Mouse (Mus musculus): ENCODE measurements around the gene Gfi1b. TPM values are rescaled to one million over a fixed set of nuclear protein-coding genes. Genes with fewer than 3 reads are reported as not detected.

Gene Gfi1b
- polyA plus RNA-seq, 2 experiments, result 72.5 to 89.2 TPM

DNA sequence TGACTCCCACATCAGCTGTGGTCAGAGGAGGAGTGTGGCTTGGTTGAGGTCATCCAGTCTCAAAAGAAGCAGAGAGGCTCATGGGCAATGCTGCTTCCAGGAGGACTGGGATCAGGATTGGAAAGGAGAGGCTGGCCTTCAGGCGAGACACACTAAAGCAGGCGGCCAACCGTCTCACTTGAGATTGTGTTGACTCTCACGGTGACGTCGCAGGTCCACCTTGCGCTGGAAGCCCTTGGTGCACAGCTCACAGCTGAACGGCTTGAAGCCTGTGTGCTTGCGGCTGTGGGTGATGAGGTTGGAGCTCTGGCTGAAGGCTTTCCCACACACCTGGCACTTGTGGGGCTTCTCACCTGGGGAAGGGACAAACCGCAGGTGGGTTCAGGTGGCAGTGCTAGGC lies 11.9 kb downstream of the Gfi1b start:
- ATAC-seq (ENCODE audit: insufficient read depth) (no peak), DNase-seq (ENCODE audit: low read depth in 3 of 3, low spot score in 3 of 3) (no peak)
- 85% methylated on average over 10 of the region's 10 CpGs for WGBS (ENCODE audit: insufficient replicate concordance)
- no peak overlapping the region for H3K4me3 ChIP-seq (ENCODE audit: insufficient read depth in 1 of 2, low read depth in 2 of 2, low read length in 2 of 2)
- TF ChIP-seq CTCF (IDR thresholded peaks at IDR 0.05; ENCODE audit: low read depth) (no peak), EP300 (IDR thresholded peaks at IDR 0.05; ENCODE audit: low read depth) (no peak)
- peaks cover 35 to 50% of the 10 kb centered on the region in 2 experiments for H3K4me1 ChIP-seq (replicated peaks; ENCODE audit: control insufficient read depth in 2 of 2, insufficient read depth in 2 of 2, low read length in 1 of 2)
- peak overlapping the region; percentile 52 for H3K27ac ChIP-seq
- H3K27me3 ChIP-seq (ENCODE audit: control insufficient read depth, insufficient read depth, low read length), result no peaks in the 10 kb centered on the region
- no peak overlapping the region for H3K9ac ChIP-seq (replicated peaks)
- H3K9me3 ChIP-seq (ENCODE audit: control insufficient read depth, low read length), result no peaks in the 10 kb centered on the region
- H3K36me3 ChIP-seq (replicated peaks; ENCODE audit: control insufficient read depth, insufficient read depth, low read depth), result peaks cover 68% of the 10 kb centered on the region
- no peak overlapping the region for H3K4me2 ChIP-seq (ENCODE audit: low read depth)

DNA sequence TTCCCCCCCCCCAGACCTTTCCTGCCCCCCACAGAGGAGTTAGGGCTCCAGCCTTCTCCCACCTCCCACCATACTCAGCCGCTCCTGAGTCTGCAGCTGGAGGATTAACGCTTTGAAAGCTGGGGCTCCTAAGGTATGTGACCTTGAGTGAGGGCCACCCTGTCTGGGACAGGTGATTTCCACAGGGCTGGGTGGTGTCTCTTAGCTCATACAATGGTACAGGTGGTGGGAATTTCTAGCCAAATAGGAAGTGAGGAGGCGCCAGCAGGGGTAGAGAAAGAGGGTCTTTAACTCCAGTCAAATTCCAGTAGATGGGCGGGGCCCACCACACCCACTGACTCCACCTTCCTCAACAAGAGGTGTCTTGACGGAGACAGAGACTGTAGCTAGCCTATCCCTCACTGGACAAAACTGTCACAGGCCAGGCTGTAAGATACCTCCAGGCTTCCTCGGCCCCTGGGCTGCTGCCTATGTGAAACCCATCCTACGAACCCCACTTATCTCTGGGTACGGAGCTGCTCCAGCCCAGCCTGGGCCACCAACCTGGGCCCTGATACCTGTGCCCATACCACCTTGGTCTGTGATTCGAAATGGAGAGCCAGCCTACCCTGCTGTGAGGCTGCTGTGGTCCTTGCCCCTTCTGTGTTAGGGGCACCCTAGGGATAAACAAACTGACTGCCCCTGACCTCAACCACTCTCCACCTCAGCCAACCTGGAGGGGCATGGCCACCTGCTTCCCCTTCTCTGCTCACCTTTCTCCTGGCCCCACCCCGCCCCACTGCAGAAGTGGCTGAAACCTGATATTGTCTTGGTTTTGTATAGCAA lies 14.2 kb downstream of the Gfi1b start:
- Histone ChIP-seq H3K4me1 (replicated peaks; ENCODE audit: control insufficient read depth in 2 of 2, insufficient read depth in 2 of 2, low read length in 1 of 2) (peaks cover 45 to 59% of the 10 kb centered on the region in 2 experiments), H3K27me3 (ENCODE audit: control insufficient read depth, insufficient read depth, low read length) (no peaks in the 10 kb centered on the region), H3K36me3 (replicated peaks; ENCODE audit: control insufficient read depth, insufficient read depth, low read depth) (peaks cover 45% of the 10 kb centered on the region), H3K4me3 (ENCODE audit: insufficient read depth in 1 of 2, low read depth in 2 of 2, low read length in 2 of 2) (no peak overlapping the region), H3K4me2 (ENCODE audit: low read depth) (no peak overlapping the region), H3K9ac (replicated peaks) (peak overlapping the region; percentile 34; the same call in 1 of the 2 replicates), H3K9me3 (ENCODE audit: control insufficient read depth, low read length) (no peaks in the 10 kb centered on the region), H3K27ac (peak overlapping the region; percentile 20)
- WGBS (ENCODE audit: insufficient replicate concordance), result 30% methylated on average over 10 of the region's 10 CpGs
- DNase-seq (ENCODE audit: low read depth in 3 of 3, low spot score in 3 of 3) (no peak), ATAC-seq (ENCODE audit: insufficient read depth) (peak; percentile 59)
- TF ChIP-seq CTCF (IDR thresholded peaks at IDR 0.05; ENCODE audit: low read depth), result no peak
- no peak for TF ChIP-seq EP300 (IDR thresholded peaks at IDR 0.05; ENCODE audit: low read depth)

- Histone ChIP-seq H3K36me3 (replicated peaks; ENCODE audit: control insufficient read depth, insufficient read depth, low read depth) (peaks cover 37% of the 10 kb centered on the region), H3K27ac (peak overlapping the region; percentile 20), H3K9ac (replicated peaks) (peak overlapping the region; percentile 13; the same call in 1 of the 2 replicates), H3K27me3 (ENCODE audit: control insufficient read depth, insufficient read depth, low read length) (no peaks in the 10 kb centered on the region), H3K4me1 (replicated peaks; ENCODE audit: control insufficient read depth in 2 of 2, insufficient read depth in 2 of 2, low read length in 1 of 2) (peaks cover 51 to 63% of the 10 kb centered on the region in 2 experiments), H3K9me3 (ENCODE audit: control insufficient read depth, low read length) (no peaks in the 10 kb centered on the region), H3K4me3 (ENCODE audit: insufficient read depth in 1 of 2, low read depth in 2 of 2, low read length in 2 of 2) (no peak overlapping the region), H3K4me2 (ENCODE audit: low read depth) (no peak overlapping the region)
- ATAC-seq (ENCODE audit: insufficient read depth), result no peak
- TF ChIP-seq CTCF (IDR thresholded peaks at IDR 0.05; ENCODE audit: low read depth), result peak; percentile 69
- TF ChIP-seq EP300 (IDR thresholded peaks at IDR 0.05; ENCODE audit: low read depth), result no peak
- 47% methylated on average over 8 of the region's 8 CpGs for WGBS (ENCODE audit: insufficient replicate concordance)
- no peak for DNase-seq (ENCODE audit: low read depth in 3 of 3, low spot score in 3 of 3)
These were observed 15.0 kb downstream of the Gfi1b start for GRCm38 (mm10) chr2:28606601-28607340.

DNA sequence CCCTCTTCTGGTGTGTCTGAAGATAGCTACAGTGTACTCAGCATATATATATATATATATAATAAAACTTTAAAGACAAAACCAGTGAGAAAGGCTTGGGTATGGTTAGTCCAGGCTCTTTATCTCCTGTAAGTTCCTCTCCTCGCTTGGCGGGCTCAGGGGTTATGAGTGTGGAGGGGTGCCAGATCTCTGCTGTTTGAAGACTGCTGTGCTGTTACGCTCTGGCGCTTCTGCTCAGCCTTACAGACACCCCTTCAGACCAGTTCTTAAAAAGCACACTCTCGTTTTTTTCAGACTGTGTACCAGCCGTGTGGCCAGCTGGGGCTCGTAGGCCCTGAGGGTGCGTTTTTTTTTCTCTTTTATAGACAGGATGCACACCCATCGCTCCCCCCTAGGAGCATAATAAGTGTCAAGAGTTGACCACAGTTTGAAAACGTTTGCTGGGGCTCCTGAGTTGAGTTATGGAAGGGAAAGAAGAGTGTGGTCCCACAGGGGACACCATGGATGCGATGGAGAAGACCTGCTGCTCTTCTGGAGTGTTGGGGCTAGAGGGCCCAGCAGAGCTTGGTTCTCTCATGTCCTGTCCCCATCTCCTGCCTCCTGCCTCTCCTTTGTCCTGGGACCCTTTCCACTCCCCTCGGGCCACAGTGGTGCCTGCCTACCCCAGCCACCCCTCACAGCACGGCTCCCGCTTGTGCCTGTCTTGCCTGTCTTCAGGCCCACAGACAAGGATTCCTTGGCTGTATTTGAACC lies 15.8 kb downstream of the Gfi1b start:
- Histone ChIP-seq H3K4me3 (ENCODE audit: insufficient read depth in 1 of 2, low read depth in 2 of 2, low read length in 2 of 2) (no peak overlapping the region), H3K27ac (peak overlapping the region; percentile 20), H3K4me1 (replicated peaks; ENCODE audit: control insufficient read depth in 2 of 2, insufficient read depth in 2 of 2, low read length in 1 of 2) (peaks cover 59 to 69% of the 10 kb centered on the region in 2 experiments), H3K9me3 (ENCODE audit: control insufficient read depth, low read length) (no peaks in the 10 kb centered on the region), H3K27me3 (ENCODE audit: control insufficient read depth, insufficient read depth, low read length) (no peaks in the 10 kb centered on the region), H3K36me3 (replicated peaks; ENCODE audit: control insufficient read depth, insufficient read depth, low read depth) (peaks cover 29% of the 10 kb centered on the region), H3K9ac (replicated peaks) (no peak overlapping the region), H3K4me2 (ENCODE audit: low read depth) (no peak overlapping the region)
- TF ChIP-seq CTCF (IDR thresholded peaks at IDR 0.05; ENCODE audit: low read depth), result 0 out of 2 replicates have a peak, but pooled peaks have one; percentile 10
- TF ChIP-seq EP300 (IDR thresholded peaks at IDR 0.05; ENCODE audit: low read depth), result no peak
- ATAC-seq (ENCODE audit: insufficient read depth) (no peak), DNase-seq (ENCODE audit: low read depth in 3 of 3, low spot score in 3 of 3) (no peak)
- WGBS (ENCODE audit: insufficient replicate concordance), result 50% methylated on average over 14 of the region's 14 CpGs
